Mouse (Mus musculus): ENCODE measurements around the gene Gm7347. TPM values are rescaled to one million over a fixed set of nuclear protein-coding genes. Genes with fewer than 3 reads are reported as not detected.

Gene Gm7347
- polyA plus RNA-seq, 1 experiment from 2014 or later: not detected

Other genes with a start within 250 kb of the Gm7347 start
- gene Gm21663, start 116.2 kb downstream of the Gm7347 start, polyA plus RNA-seq (2015; fragmentation: Nextera tagmentation; extraction: Ambion mirVana): not detected in 2 replicates
- not detected in 2 replicates for gene Gm21671, start 104.2 kb downstream of the Gm7347 start, polyA plus RNA-seq (2015; fragmentation: Nextera tagmentation; extraction: Ambion mirVana)
- not detected in 2 replicates for gene Gm21680, start 85.9 kb downstream of the Gm7347 start, polyA plus RNA-seq (2015; fragmentation: Nextera tagmentation; extraction: Ambion mirVana)
- gene Gm21698, start 69.9 kb downstream of the Gm7347 start, polyA plus RNA-seq (2015; fragmentation: Nextera tagmentation; extraction: Ambion mirVana): not detected in 2 replicates
- not detected in 2 replicates for gene Gm1979, start 53.8 kb downstream of the Gm7347 start, polyA plus RNA-seq (2015; fragmentation: Nextera tagmentation; extraction: Ambion mirVana)
- not detected in 2 replicates for gene Gm5862, start 35.7 kb downstream of the Gm7347 start, polyA plus RNA-seq (2015; fragmentation: Nextera tagmentation; extraction: Ambion mirVana)
- not detected in 2 replicates for gene Speer4a, start 19.0 kb downstream of the Gm7347 start, polyA plus RNA-seq (2015; fragmentation: Nextera tagmentation; extraction: Ambion mirVana)
- not detected in 2 replicates for gene Gm10471, start 30.7 kb upstream of the Gm7347 start, polyA plus RNA-seq (2015; fragmentation: Nextera tagmentation; extraction: Ambion mirVana)
- gene 5031410I06Rik, start 46.8 kb upstream of the Gm7347 start, polyA plus RNA-seq (2015; fragmentation: Nextera tagmentation; extraction: Ambion mirVana): not detected in 2 replicates
- not detected in 2 replicates for gene Gm10220, start 62.8 kb upstream of the Gm7347 start, polyA plus RNA-seq (2015; fragmentation: Nextera tagmentation; extraction: Ambion mirVana)
- not detected in 2 replicates for gene Gm7361, start 199.1 kb upstream of the Gm7347 start, polyA plus RNA-seq (2015; fragmentation: Nextera tagmentation; extraction: Ambion mirVana)

All from liver, embryonic 13.5 days (tissue).